Mouse (Mus musculus): ENCODE results near the gene Uggt2.
A peak's percentile ranks its signal among the peaks of the same experiment; 100 is the strongest.

Gene Uggt2

GRCm38 (mm10) chr14:119098851-119099569, at the start of gene Uggt2:
TSS of gene Uggt2 (minus strand) at chr14:119099430.
- DNase-seq (ENCODE audit: low read depth), result no peak

GRCm38 (mm10) chr14:119139381-119139950, 40.2 kb upstream of the Uggt2 start:
- DNase-seq (ENCODE audit: low read depth), result no peak

- DNase-seq (ENCODE audit: low read depth), result no peak
These were observed 39.5 kb upstream of the Uggt2 start for GRCm38 (mm10) chr14:119138786-119139100.

- DNase-seq (ENCODE audit: low read depth), result no peak
These were observed 38.9 kb upstream of the Uggt2 start, which contains the start of gene Hs6st3 for GRCm38 (mm10) chr14:119137906-119138785. TSS of gene Hs6st3 (plus strand) at chr14:119138341.

- DNase-seq (ENCODE audit: low read depth), result no peak
These were observed 38.3 kb upstream of the Uggt2 start for GRCm38 (mm10) chr14:119137512-119137905.

- DNase-seq (ENCODE audit: low read depth), result no peak
These were observed 28.1 kb upstream of the Uggt2 start for GRCm38 (mm10) chr14:119127330-119127729.

GRCm38 (mm10) chr14:119125840-119126239, 26.6 kb upstream of the Uggt2 start:
- DNase-seq (ENCODE audit: low read depth), result no peak

- no peak for DNase-seq (ENCODE audit: low read depth)
These were observed 24.8 kb upstream of the Uggt2 start for GRCm38 (mm10) chr14:119124061-119124460.

- no peak for DNase-seq (ENCODE audit: low read depth)
These were observed 24.4 kb upstream of the Uggt2 start for GRCm38 (mm10) chr14:119123582-119123981.

- DNase-seq (ENCODE audit: low read depth), result no peak
These were observed 13.3 kb upstream of the Uggt2 start for GRCm38 (mm10) chr14:119112558-119112957.

- no peak for DNase-seq (ENCODE audit: low read depth)
These were observed 10.6 kb upstream of the Uggt2 start for GRCm38 (mm10) chr14:119109776-119110218.

GRCm38 (mm10) chr14:119108776-119109301, 9.6 kb upstream of the Uggt2 start:
- DNase-seq (ENCODE audit: low read depth), result no peak

GRCm38 (mm10) chr14:119107591-119107990, 8.4 kb upstream of the Uggt2 start:
- DNase-seq (ENCODE audit: low read depth), result no peak

GRCm38 (mm10) chr14:119099570-119099891, 301 bp upstream of the Uggt2 start:
- DNase-seq (ENCODE audit: low read depth), result no peak

- DNase-seq (ENCODE audit: low read depth), result no peak
These were observed 37.4 kb downstream of the Uggt2 start for GRCm38 (mm10) chr14:119061811-119062210.

GRCm38 (mm10) chr14:119060682-119061081, 38.5 kb downstream of the Uggt2 start:
- no peak for DNase-seq (ENCODE audit: low read depth)

- no peak for DNase-seq (ENCODE audit: low read depth)
These were observed 42.2 kb downstream of the Uggt2 start for GRCm38 (mm10) chr14:119057014-119057413.

GRCm38 (mm10) chr14:119052969-119053368, 46.3 kb downstream of the Uggt2 start:
- no peak for DNase-seq (ENCODE audit: low read depth)

GRCm38 (mm10) chr14:119052361-119052760, 46.9 kb downstream of the Uggt2 start:
- no peak for DNase-seq (ENCODE audit: low read depth)

GRCm38 (mm10) chr14:119043765-119044164, 55.5 kb downstream of the Uggt2 start:
- DNase-seq (ENCODE audit: low read depth), result peak; percentile 80

GRCm38 (mm10) chr14:119040253-119040652, 59.0 kb downstream of the Uggt2 start:
- DNase-seq (ENCODE audit: low read depth), result peak; percentile 70

GRCm38 (mm10) chr14:119037755-119038154, 61.5 kb downstream of the Uggt2 start:
- DNase-seq (ENCODE audit: low read depth), result no peak

Data from 416B (cell line).